Comparison of ENCODE assay signal across 10 mouse cellular contexts in the genomic region with DNA sequence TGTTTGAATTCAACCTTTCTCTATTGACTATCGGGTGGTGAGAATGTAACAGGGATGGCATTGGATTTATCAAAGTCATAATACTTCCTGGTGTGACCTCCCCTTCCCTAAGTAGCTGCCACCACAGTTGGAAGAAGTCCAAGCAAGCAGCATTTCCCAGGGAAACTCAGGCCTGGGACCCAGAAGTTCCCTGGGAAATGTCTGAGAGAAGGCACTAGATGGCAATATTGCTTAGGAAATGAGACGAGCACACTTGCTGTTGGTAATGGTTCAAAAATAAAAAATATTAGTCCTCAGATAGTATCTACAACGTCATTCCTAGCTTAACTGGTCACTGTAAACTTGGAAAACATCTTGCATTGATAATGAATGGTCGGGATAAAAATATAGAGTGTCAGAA. TPM values are rescaled to one million over a fixed set of nuclear protein-coding genes. Genes with fewer than 3 reads are reported as not detected.
DNase-seq lines count a peak whose midpoint lies in the region; ATAC-seq and TF ChIP-seq lines count a peak whose summit lies in the region.
"Had no signal": no experiment of that assay in that cellular context is flagged by ENCODE, and none has a peak within 500 bp of the region (broad histone marks: within the 10 kb centered on the region; RNA-seq: fewer than 3 reads in every experiment).

No protein-coding gene starts in this region.

- H3K27me3 ChIP-seq in forebrain, embryonic 13.5 days, result no peaks in the 10 kb centered on the region
- no peaks in the 10 kb centered on the region; the same call in 1 of the 2 replicates for H3K27me3 ChIP-seq in forebrain, embryonic 15.5 days
- no peaks in the 10 kb centered on the region for H3K27me3 ChIP-seq in embryonic facial prominence, embryonic 10.5 days (replicated peaks; ENCODE audit: low read depth, poor library complexity, severe bottlenecking)
- H3K27me3 ChIP-seq in midbrain, postnatal 0 days (ENCODE audit: insufficient read depth, low read length), result no peaks in the 10 kb centered on the region

- intact Hi-C loops in left cerebral cortex, postnatal 4 days (cut with DNase I), result loop anchor here (5.0 to 10.0 kb wide), 3 partner anchors 169 to 1471 kb away; no protein-coding TSS in a partner anchor

- TF ChIP-seq CTCF in midbrain, postnatal 0 days (IDR thresholded peaks at IDR 0.05), result peak; percentile 84

- peak; percentile 45 for DNase-seq in left cerebral cortex, postnatal 4 days
- no peak for DNase-seq in left cerebral cortex, adult 8-10 months (ENCODE audit: low spot score in 2 of 2)
- DNase-seq in embryonic facial prominence, embryonic 10.5 days (ENCODE audit: low spot score), result peak; percentile 31
- DNase-seq in midbrain, postnatal 0 days (ENCODE audit: low spot score), result peak; percentile 85
- DNase-seq in neural tube, embryonic 10.5 days (ENCODE audit: extremely low spot score, low spot score), result no peak

- no peak overlapping the region for H3K27ac ChIP-seq in forebrain, embryonic 13.5 days
- no peak overlapping the region for H3K27ac ChIP-seq in forebrain, embryonic 15.5 days (replicated peaks)
- H3K27ac ChIP-seq in embryonic facial prominence, embryonic 10.5 days (replicated peaks), result 0 out of 2 replicates have a peak overlapping the region, but pooled peaks have one; percentile 4
- no peak overlapping the region for H3K27ac ChIP-seq in midbrain, postnatal 0 days (ENCODE audit: low read depth, low read length)

- 32% methylated on average over 4 of the region's 4 CpGs for WGBS in forebrain, embryonic 13.5 days
- WGBS in forebrain, embryonic 15.5 days, result 27% methylated on average over 4 of the region's 4 CpGs
- 37% methylated on average over 4 of the region's 4 CpGs for WGBS in embryonic facial prominence, embryonic 10.5 days
- 22% methylated on average over 4 of the region's 4 CpGs for WGBS in midbrain, postnatal 0 days

- H3K9me3 ChIP-seq in forebrain, embryonic 13.5 days (replicated peaks), result no peaks in the 10 kb centered on the region
- H3K9me3 ChIP-seq in forebrain, embryonic 15.5 days, result no peaks in the 10 kb centered on the region
- H3K9me3 ChIP-seq in embryonic facial prominence, embryonic 10.5 days, result no peaks in the 10 kb centered on the region
- H3K9me3 ChIP-seq in midbrain, postnatal 0 days (ENCODE audit: low read length), result no peaks in the 10 kb centered on the region

- no peak overlapping the region for H3K4me2 ChIP-seq in forebrain, embryonic 13.5 days
- no peak overlapping the region for H3K4me2 ChIP-seq in forebrain, embryonic 15.5 days (replicated peaks)
- no peak overlapping the region for H3K4me2 ChIP-seq in midbrain, postnatal 0 days (ENCODE audit: low read depth, low read length, poor library complexity, severe bottlenecking)

- no peaks in the 10 kb centered on the region for H3K4me1 ChIP-seq in forebrain, embryonic 13.5 days
- H3K4me1 ChIP-seq in forebrain, embryonic 15.5 days, result no peaks in the 10 kb centered on the region
- H3K4me1 ChIP-seq in embryonic facial prominence, embryonic 10.5 days, result peaks cover 13% of the 10 kb centered on the region
- no peaks in the 10 kb centered on the region for H3K4me1 ChIP-seq in midbrain, postnatal 0 days (ENCODE audit: insufficient read depth, low read length)

- H3K9ac ChIP-seq in forebrain, embryonic 13.5 days, result no peak overlapping the region
- no peak overlapping the region for H3K9ac ChIP-seq in forebrain, embryonic 15.5 days (replicated peaks)
- H3K9ac ChIP-seq in midbrain, postnatal 0 days (replicated peaks; ENCODE audit: low read length, poor library complexity, severe bottlenecking), result no peak overlapping the region

- ATAC-seq in forebrain, embryonic 13.5 days, result 0 out of 2 replicates have a peak, but pooled peaks have one; percentile 36
- no peak for ATAC-seq in forebrain, embryonic 15.5 days (replicated peaks)
- ATAC-seq in midbrain, postnatal 0 days (ENCODE audit: low FRiP score), result no peak
- ATAC-seq in erythroid progenitor cell, adult 5-6 weeks (replicated peaks; ENCODE audit: low FRiP score, poor library complexity, severe bottlenecking), result no peak

- no peak overlapping the region for H3K4me3 ChIP-seq in forebrain, embryonic 13.5 days
- H3K4me3 ChIP-seq in forebrain, embryonic 15.5 days, result no peak overlapping the region
- no peak overlapping the region for H3K4me3 ChIP-seq in embryonic facial prominence, embryonic 10.5 days
- no peak overlapping the region for H3K4me3 ChIP-seq in midbrain, postnatal 0 days (ENCODE audit: low read depth, low read length)

- no peaks in the 10 kb centered on the region for H3K36me3 ChIP-seq in forebrain, embryonic 13.5 days (ENCODE audit: poor library complexity, severe bottlenecking)
- no peaks in the 10 kb centered on the region for H3K36me3 ChIP-seq in forebrain, embryonic 15.5 days
- no peaks in the 10 kb centered on the region for H3K36me3 ChIP-seq in embryonic facial prominence, embryonic 10.5 days (replicated peaks)
- no peaks in the 10 kb centered on the region for H3K36me3 ChIP-seq in midbrain, postnatal 0 days (ENCODE audit: insufficient read depth, low read length)

RNA-seq across cellular contexts. Expression of a gene that starts 35.0 kb away (rescaled TPM):
- 0.34 and 0.71 TPM in 2 replicates for polyA plus RNA-seq in forebrain, embryonic 13.5 days (2015; fragmentation: Nextera tagmentation; extraction: Ambion mirVana)
- 0.17 and 0.78 TPM in 2 replicates for polyA plus RNA-seq in forebrain, embryonic 15.5 days (2015; fragmentation: Nextera tagmentation; extraction: Ambion mirVana)
- 1 to 10 TPM; 1.3 to 1.7 TPM for total RNA-seq in left cerebral cortex, postnatal 4 days (2021)
- 1 to 10 TPM in 2 of 4 experiments, under 1 TPM in 2; 0.48 to 1.3 (median 0.79) TPM for total RNA-seq in left cerebral cortex, adult 8-10 months (2022)
- 0.15 TPM in 1 of 2 replicates, not detected in the other for polyA plus RNA-seq in embryonic facial prominence, embryonic 10.5 days (2016; fragmentation: Nextera tagmentation; extraction: Ambion mirVana)
- total RNA-seq in midbrain, postnatal 0 days (2014; rRNA removed), result 1.6 and 1.9 TPM in 2 replicates
- 0.63 and 0.69 TPM in 2 replicates for polyA plus RNA-seq in midbrain, postnatal 0 days (2015; fragmentation: Nextera tagmentation; extraction: Ambion mirVana)
- not detected in 2 replicates for total RNA-seq in erythroid progenitor cell, adult 5-6 weeks (2015; ENCODE audit: low replicate concordance)
- total RNA-seq in erythroid progenitor cell, adult 5-6 weeks (2017; ENCODE audit: low replicate concordance), result not detected in 2 replicates
- polyA plus RNA-seq: spleen, adult 2 months had no signal

RNA-seq across cellular contexts. Expression of a gene that starts 38.6 kb away (rescaled TPM):
- 20.5 and 22.3 TPM in 2 replicates for polyA plus RNA-seq in forebrain, embryonic 13.5 days (2015; fragmentation: Nextera tagmentation; extraction: Ambion mirVana)
- polyA plus RNA-seq in forebrain, embryonic 15.5 days (2015; fragmentation: Nextera tagmentation; extraction: Ambion mirVana), result 25.3 and 25.4 TPM in 2 replicates
- total RNA-seq in left cerebral cortex, postnatal 4 days (2021), result 10 to 100 TPM; 44.5 to 44.6 TPM
- total RNA-seq in left cerebral cortex, adult 8-10 months (2022), result 10 to 100 TPM; 41.5 to 51.6 (median 44.8) TPM
- 18.8 and 19.1 TPM in 2 replicates for polyA plus RNA-seq in embryonic facial prominence, embryonic 10.5 days (2016; fragmentation: Nextera tagmentation; extraction: Ambion mirVana)
- total RNA-seq in midbrain, postnatal 0 days (2014; rRNA removed), result 24.7 TPM in 2 replicates
- 49.7 and 53.5 TPM in 2 replicates for polyA plus RNA-seq in midbrain, postnatal 0 days (2015; fragmentation: Nextera tagmentation; extraction: Ambion mirVana)
- total RNA-seq in erythroid progenitor cell, adult 5-6 weeks (2015; ENCODE audit: low replicate concordance), result 4.2 TPM in 1 of 2 replicates, not detected in the other
- 1.3 TPM in 1 of 2 replicates, not detected in the other for total RNA-seq in erythroid progenitor cell, adult 5-6 weeks (2017; ENCODE audit: low replicate concordance)

RNA-seq across cellular contexts. Expression of a gene that starts 53.8 kb away (rescaled TPM):
- not detected in 2 replicates for polyA plus RNA-seq in forebrain, embryonic 13.5 days (2015; fragmentation: Nextera tagmentation; extraction: Ambion mirVana)
- polyA plus RNA-seq in forebrain, embryonic 15.5 days (2015; fragmentation: Nextera tagmentation; extraction: Ambion mirVana), result not detected in 2 replicates
- under 1 TPM in 1 of 2 experiments, not detected in 1; 0.12 TPM for total RNA-seq in left cerebral cortex, postnatal 4 days (2021)
- not detected for total RNA-seq in left cerebral cortex, adult 8-10 months (2022)
- 0.47 TPM in 1 of 2 replicates, not detected in the other for polyA plus RNA-seq in embryonic facial prominence, embryonic 10.5 days (2016; fragmentation: Nextera tagmentation; extraction: Ambion mirVana)
- not detected in 2 replicates for total RNA-seq in midbrain, postnatal 0 days (2014; rRNA removed)
- not detected in 2 replicates for polyA plus RNA-seq in midbrain, postnatal 0 days (2015; fragmentation: Nextera tagmentation; extraction: Ambion mirVana)
- not detected in 2 replicates for total RNA-seq in erythroid progenitor cell, adult 5-6 weeks (2015; ENCODE audit: low replicate concordance)
- total RNA-seq in erythroid progenitor cell, adult 5-6 weeks (2017; ENCODE audit: low replicate concordance), result not detected in 2 replicates
- total RNA-seq: gastrocnemius, adult 18-20 months had no signal
- polyA plus RNA-seq: spleen, adult 2 months had no signal

Comparison
In these comparisons a context has a peak if more than half of its experiments do, and no peak if none do; other contexts are left out.
1. DNase-seq: peak in left cerebral cortex, postnatal 4 days (single experiment), embryonic facial prominence, embryonic 10.5 days (single experiment) and midbrain, postnatal 0 days (single experiment); none in left cerebral cortex, adult 8-10 months (0 of 2) and neural tube, embryonic 10.5 days (single experiment).